Mouse (Mus musculus): ENCODE results near the gene Duxbl3.
"Not testable (repeated sequence)": the region's sequence is repeated elsewhere in the genome, so short reads cannot be mapped to it uniquely, and the experiment has no call there.

Duxbl3 gene

GRCm38 (mm10) chr14:26257756-26258617, at the start of gene Duxbl3:
Duxbl3 (plus strand) TSS chr14:26257962.
- DNase-seq = not testable (repeated sequence)

- not testable (repeated sequence) for DNase-seq
Observed at GRCm38 (mm10) chr14:26216233-26217000, 41.3 kb upstream of the Duxbl3 start.

DNA sequence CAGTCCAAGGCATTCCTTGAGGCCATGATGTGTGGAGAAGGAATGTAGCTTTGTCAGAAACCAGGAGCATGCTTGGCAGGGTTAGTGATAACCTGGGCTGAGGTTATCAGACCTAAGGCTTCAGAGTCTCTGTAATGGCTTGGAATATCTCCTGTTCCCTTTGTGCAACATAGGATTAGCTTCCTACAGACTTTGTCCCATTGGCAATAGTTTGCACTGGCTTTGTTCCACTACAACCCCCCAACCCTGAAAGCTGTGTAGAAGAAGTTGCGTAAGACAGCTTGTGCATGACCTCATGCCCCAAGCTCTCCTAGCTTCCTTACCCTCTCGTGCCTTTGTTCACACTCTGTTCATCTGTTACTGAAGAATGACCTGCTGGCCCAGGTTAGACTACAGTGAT, 20.6 kb upstream of the Duxbl3 start:
- DNase-seq = not testable (repeated sequence)

DNA sequence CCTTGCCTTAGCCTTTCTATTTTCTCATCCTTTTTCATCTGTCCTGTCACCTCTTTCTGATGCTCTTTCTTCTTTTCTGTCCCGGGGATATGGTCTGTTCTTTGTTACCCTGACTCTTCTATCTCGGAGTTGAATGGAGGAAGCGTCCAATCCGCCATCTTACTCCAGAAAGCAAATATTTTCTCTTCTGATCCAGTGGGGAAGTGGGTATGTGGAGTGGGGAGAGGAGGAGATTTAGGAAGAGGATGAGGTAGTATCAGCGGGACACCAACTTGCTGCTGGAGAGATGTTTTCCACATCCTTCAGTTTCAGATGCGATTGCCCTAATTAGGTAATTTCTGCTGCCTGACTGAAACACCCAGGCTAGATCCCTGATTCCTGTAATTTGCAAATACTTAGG, 967 bp downstream of the Duxbl3 start:
- not testable (repeated sequence) for DNase-seq

DNA sequence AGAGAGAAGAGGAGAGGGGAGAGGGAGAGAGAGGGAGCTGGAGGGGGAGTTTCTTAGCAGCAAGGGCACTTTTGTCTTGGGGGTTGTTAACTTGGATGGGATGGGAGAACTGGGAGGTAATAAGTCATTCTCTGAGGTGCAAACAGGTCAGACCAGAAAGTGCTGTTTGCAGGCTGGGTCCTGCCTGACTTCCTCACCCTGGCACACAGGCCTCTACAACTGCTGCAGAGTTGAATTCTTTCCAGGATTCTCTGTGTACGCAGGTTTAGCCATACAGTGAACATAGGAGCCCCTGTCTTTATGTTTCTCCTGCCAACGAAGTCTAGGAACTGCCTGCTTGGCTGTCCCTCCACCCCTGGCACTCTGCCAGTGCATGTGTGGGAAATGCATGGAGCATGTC, 29.0 kb downstream of the Duxbl3 start:
- not testable (repeated sequence) for DNase-seq

DNA sequence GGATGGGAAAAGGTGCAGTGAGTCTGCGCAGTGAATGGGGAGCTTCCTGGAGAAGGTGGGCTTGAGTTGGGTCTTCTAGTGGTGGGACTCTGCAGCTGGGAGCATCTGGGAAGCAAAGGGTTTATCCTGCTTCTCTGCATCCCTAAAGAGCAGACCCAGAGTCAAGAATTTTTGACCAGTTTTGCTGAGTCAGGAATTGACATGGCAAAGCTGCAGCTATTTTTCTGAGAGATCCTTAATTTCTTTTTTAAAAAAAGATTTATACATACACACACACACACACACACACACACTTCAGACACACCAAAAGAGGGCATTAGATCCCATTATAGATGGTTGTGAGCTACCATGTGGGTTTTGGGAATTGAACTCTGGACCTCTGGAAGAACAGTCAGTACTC, 36.1 kb downstream of the Duxbl3 start:
- no peak for DNase-seq

DNA sequence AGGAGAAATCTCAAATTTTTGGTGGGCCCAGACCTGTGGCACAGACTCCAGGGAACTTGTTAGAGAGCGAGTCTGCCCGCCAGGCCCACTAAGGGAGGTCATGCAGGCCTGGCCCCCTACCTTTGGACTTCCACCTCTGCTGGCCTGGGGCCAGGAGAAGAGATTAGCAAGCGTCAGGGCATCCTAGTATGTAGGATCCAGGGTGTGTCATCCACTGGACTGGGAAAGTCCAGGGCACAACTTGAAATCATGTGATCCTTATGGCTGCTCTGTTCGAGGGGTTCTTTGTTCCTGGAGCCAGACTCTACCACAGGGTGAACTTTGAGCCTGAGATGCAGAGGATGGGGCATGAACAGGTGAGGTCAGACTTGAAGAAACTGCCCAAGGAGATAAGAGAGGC, 39.3 kb downstream of the Duxbl3 start:
- DNase-seq = peak; percentile 38

DNA sequence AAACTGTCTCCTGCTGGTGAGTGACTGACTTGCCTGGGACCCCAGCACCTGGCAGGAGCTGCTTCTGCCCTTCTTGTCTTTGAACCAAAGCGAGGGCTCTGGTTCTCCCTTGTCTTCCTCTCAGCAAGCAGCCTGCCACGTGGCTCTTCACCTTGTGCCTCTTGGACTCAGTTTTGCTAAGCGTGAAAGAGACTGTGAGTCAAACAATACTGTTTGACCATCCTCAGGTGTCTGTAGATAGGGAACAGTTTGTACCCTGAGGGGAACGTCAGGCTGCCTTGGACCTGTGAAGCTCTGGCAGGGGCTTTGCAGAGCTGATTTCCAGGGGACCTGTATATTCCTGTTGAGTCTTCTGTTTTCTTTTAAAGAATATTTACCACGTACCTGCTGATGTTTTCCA, 39.7 kb downstream of the Duxbl3 start:
- DNase-seq = no peak

GRCm38 (mm10) chr14:26303111-26303510, 45.3 kb downstream of the Duxbl3 start:
- DNase-seq = peak; percentile 58

- DNase-seq = peak; percentile 45
Observed at GRCm38 (mm10) chr14:26306032-26306431, 48.3 kb downstream of the Duxbl3 start.

DNA sequence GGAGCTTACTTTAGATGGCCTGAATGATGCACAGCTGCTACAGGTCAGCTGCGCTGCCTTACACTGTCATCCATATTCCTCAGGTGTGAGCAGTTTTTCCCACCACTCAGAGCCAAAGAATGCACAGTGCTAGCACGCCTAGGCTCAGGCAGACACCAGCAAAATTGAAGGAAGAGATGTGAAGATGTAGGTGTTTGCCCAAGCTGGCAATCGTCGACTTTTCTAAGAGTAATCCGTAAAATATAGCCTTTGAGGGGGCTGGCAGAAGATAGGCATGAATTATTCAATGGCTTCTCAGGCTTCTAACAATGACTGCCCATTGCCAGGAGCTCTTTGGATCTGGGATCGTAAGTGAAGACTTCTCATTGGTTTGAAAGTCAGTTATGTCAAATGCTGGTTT, 51.1 kb downstream of the Duxbl3 start:
- no peak for DNase-seq

GRCm38 (mm10) chr14:26309511-26309910, 51.7 kb downstream of the Duxbl3 start:
- no peak for DNase-seq

- no peak for DNase-seq
Observed at GRCm38 (mm10) chr14:26316246-26316730, 58.5 kb downstream of the Duxbl3 start.
